Mouse (Mus musculus) neural tube, embryonic 11.5 days (tissue): Measurements from ENCODE around the gene Resp18. TPM values are rescaled to one million over a fixed set of nuclear protein-coding genes. Genes with fewer than 3 reads are reported as not detected.

Experiments
- polyA plus RNA-seq: library from polyadenylated mRNA; unstranded; fragments of >200 nt; fragmentation: Nextera tagmentation; extraction: Ambion mirVana; gene quantifications from 2 replicates; pipeline ENCODE4 v1.2.1, GENCODE M21; 2014

The Resp18 gene
- polyA plus RNA-seq, 1 experiment from 2014 or later = 35.0 TPM

Other genes starting within 250 kb of the Resp18 start
- 12.1 and 13.9 TPM in 2 replicates for gene Nhej1, start 153.2 kb downstream of the Resp18 start, polyA plus RNA-seq
- gene Slc23a3, start 144.5 kb downstream of the Resp18 start, polyA plus RNA-seq = not detected in 2 replicates
- 53.5 and 58.4 TPM in 2 replicates for gene Cnppd1, start 135.7 kb downstream of the Resp18 start, polyA plus RNA-seq
- 57.1 and 70.0 TPM in 2 replicates for gene Retreg2, start 135.6 kb downstream of the Resp18 start, polyA plus RNA-seq
- gene Zfand2b, start 109.8 kb downstream of the Resp18 start, polyA plus RNA-seq = 31.7 and 38.3 TPM in 2 replicates
- 30.4 and 30.6 TPM in 2 replicates for gene Abcb6, start 98.0 kb downstream of the Resp18 start, polyA plus RNA-seq
- gene Ankzf1, start 86.3 kb downstream of the Resp18 start, polyA plus RNA-seq = 14.9 and 18.2 TPM in 2 replicates
- gene Atg9a, start 86.2 kb downstream of the Resp18 start, polyA plus RNA-seq = 21.8 and 27.0 TPM in 2 replicates
- 14.7 and 15.0 TPM in 2 replicates for gene Glb1l, start 67.6 kb downstream of the Resp18 start, polyA plus RNA-seq
- gene Stk16, start 67.6 kb downstream of the Resp18 start, polyA plus RNA-seq = 114 and 131 TPM in 2 replicates
- 17.6 and 18.0 TPM in 2 replicates for gene Tuba4a, start 58.5 kb downstream of the Resp18 start, polyA plus RNA-seq
- gene A630095N17Rik, start 46.3 kb downstream of the Resp18 start, polyA plus RNA-seq = not detected in 2 replicates
- gene Dnajb2, start 42.0 kb downstream of the Resp18 start, polyA plus RNA-seq = 20.5 and 21.9 TPM in 2 replicates
- gene Ptprn, start 13.9 kb downstream of the Resp18 start, polyA plus RNA-seq = 4.4 and 6.0 TPM in 2 replicates
- 180 and 182 TPM in 2 replicates for gene Dnpep, start 39.6 kb upstream of the Resp18 start, polyA plus RNA-seq
- gene Des, start 81.9 kb upstream of the Resp18 start, polyA plus RNA-seq = 15.8 and 18.0 TPM in 2 replicates
- 15.5 and 19.1 TPM in 2 replicates for gene Speg, start 96.9 kb upstream of the Resp18 start, polyA plus RNA-seq
- 62.5 and 64.2 TPM in 2 replicates for gene Gmppa, start 157.5 kb upstream of the Resp18 start, polyA plus RNA-seq
- gene Asic4, start 172.0 kb upstream of the Resp18 start, polyA plus RNA-seq = 2.3 and 2.9 TPM in 2 replicates
- gene Chpf, start 200.9 kb upstream of the Resp18 start, polyA plus RNA-seq = 27.1 and 27.2 TPM in 2 replicates
- 12.3 and 13.7 TPM in 2 replicates for gene Tmem198, start 201.1 kb upstream of the Resp18 start, polyA plus RNA-seq
- 44.8 and 48.3 TPM in 2 replicates for gene Obsl1, start 228.0 kb upstream of the Resp18 start, polyA plus RNA-seq
- 2.3 and 2.6 TPM in 2 replicates for gene Inha, start 228.7 kb upstream of the Resp18 start, polyA plus RNA-seq
- gene Stk11ip, start 243.1 kb upstream of the Resp18 start, polyA plus RNA-seq = 20.6 and 20.9 TPM in 2 replicates